Mouse (Mus musculus) liver, embryonic 15.5 days (tissue): ENCODE measurements around the gene Tmem229b. TPM values are rescaled to one million over a fixed set of nuclear protein-coding genes. Genes with fewer than 3 reads are reported as not detected.
"Not testable (repeated sequence)": the region's sequence is repeated elsewhere in the genome, so short reads cannot be mapped to it uniquely, and the experiment has no call there.

Experiments
- ATAC-seq: fragments of 200-750 bp; cut with Nextera tagmentation; 2 replicates; pipeline ENCODE4 v1.8.0; 2017; ENCODE audit warnings: moderate number of reproducible peaks, mild to moderate bottlenecking, moderate library complexity; ENCODE audit not compliant: insufficient read depth
- H3K27ac ChIP-seq: fragments of 300-500 bp; sonication (generic); replicated peaks from 2 replicates; pipeline ENCODE4 v1.5.1; 2015; ENCODE audit warnings: mild to moderate bottlenecking, inconsistent platforms
- H3K27me3 ChIP-seq: fragments of 300-500 bp; sonication (generic); 2 replicates; pipeline ENCODE4 v1.6.1; 2015; ENCODE audit warnings: mild to moderate bottlenecking, inconsistent platforms
- H3K36me3 ChIP-seq: fragments of 300-500 bp; sonication (generic); replicated peaks from 2 replicates; pipeline ENCODE4 v1.6.1; 2015; ENCODE audit warnings: moderate library complexity, mild to moderate bottlenecking, inconsistent platforms
- H3K4me1 ChIP-seq: fragments of 300-500 bp; sonication (generic); replicated peaks from 2 replicates; pipeline ENCODE4 v1.6.1; 2015; ENCODE audit warnings: inconsistent platforms
- H3K4me2 ChIP-seq: fragments of 300-500 bp; sonication (generic); 2 replicates; pipeline ENCODE4 v1.6.1; 2015; ENCODE audit warnings: moderate library complexity, mild to moderate bottlenecking, inconsistent platforms
- H3K4me3 ChIP-seq: fragments of 300-500 bp; sonication (generic); replicated peaks from 2 replicates; pipeline ENCODE4 v1.5.1; 2015; ENCODE audit warnings: mild to moderate bottlenecking, inconsistent platforms
- H3K9ac ChIP-seq: fragments of 300-500 bp; sonication (generic); 2 replicates; pipeline ENCODE4 v1.6.1; 2015; ENCODE audit warnings: moderate library complexity, mild to moderate bottlenecking, inconsistent platforms
- H3K9me3 ChIP-seq: fragments of 300-500 bp; sonication (generic); replicated peaks from 2 replicates; pipeline ENCODE4 v1.6.1; 2016; ENCODE audit warnings: inconsistent platforms
- WGBS: fragments of 180-500 bp; shearing (Covaris S2); methylation state at CpG from one replicate; pipeline ENCODE4 v1.1.7; 2015; ENCODE audit warnings: mixed read lengths; ENCODE audit not compliant: insufficient replicate concordance; 5-methylcytosine and 5-hydroxymethylcytosine counted together
- polyA plus RNA-seq: library from polyadenylated mRNA; unstranded; fragments of >200 nt; fragmentation: Nextera tagmentation; extraction: Ambion mirVana; gene quantifications from 2 replicates; pipeline ENCODE4 v1.2.1, GENCODE M21; 2015

Gene Tmem229b
- polyA plus RNA-seq, 1 experiment from 2014 or later, result 3.5 TPM

DNA sequence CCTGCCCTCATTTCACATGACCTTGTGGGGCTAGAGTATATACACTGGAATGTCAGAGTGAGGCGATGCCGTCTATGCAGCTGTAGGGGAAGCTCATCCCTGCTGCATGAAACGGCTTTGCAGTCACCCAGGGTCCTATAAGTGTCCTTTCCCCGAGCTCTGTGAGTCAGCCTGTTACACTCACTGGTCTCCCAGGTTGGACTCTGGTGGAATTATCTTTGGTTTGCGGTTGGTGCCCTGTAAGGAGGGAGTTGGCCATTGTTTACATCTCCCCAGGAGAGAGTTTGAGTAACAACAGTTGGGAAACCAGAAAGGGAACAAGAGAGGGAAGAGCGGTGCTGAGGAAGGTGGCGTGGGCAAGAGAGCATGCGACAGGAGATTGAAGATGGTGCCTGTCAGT, 32.3 kb upstream of the Tmem229b start:
- H3K27ac ChIP-seq, result no peak overlapping the region
- WGBS, result 51% methylated on average over 8 of the region's 8 CpGs
- H3K4me2 ChIP-seq, result no peak overlapping the region
- no peak overlapping the region for H3K9ac ChIP-seq
- peaks cover 7% of the 10 kb centered on the region; the same call in 1 of the 2 replicates for H3K4me1 ChIP-seq
- no peak overlapping the region for H3K4me3 ChIP-seq
- no peaks in the 10 kb centered on the region for H3K36me3 ChIP-seq
- no peaks in the 10 kb centered on the region for H3K27me3 ChIP-seq
- H3K9me3 ChIP-seq, result no peaks in the 10 kb centered on the region
- ATAC-seq, result no peak

DNA sequence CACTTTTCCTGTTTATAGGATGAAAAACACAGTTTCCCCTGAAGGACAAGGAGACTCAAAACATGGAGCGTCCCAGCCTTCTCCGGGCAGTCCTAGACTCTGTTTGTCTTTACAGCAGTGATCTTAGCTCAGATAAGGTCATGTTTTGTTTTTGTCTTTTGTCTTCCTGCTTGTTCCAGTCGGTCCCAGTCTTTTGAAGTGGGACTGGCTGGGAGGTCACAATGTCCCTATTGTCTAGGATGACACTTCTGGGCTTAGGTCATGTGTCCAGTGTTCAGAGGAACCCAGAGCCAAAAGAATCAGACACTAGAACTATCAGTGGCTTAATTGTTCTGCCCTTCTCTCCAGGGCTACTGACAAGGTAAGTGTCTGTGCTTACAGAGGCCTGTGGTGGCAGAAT, 27.9 kb upstream of the Tmem229b start:
- Histone ChIP-seq H3K9ac (no peak overlapping the region), H3K4me1 (no peaks in the 10 kb centered on the region), H3K27ac (no peak overlapping the region), H3K36me3 (no peaks in the 10 kb centered on the region), H3K4me2 (no peak overlapping the region), H3K27me3 (peaks cover 23% of the 10 kb centered on the region), H3K4me3 (no peak overlapping the region), H3K9me3 (no peaks in the 10 kb centered on the region)
- no peak for ATAC-seq
- WGBS, result 26% methylated on average over 3 of the region's 3 CpGs

DNA sequence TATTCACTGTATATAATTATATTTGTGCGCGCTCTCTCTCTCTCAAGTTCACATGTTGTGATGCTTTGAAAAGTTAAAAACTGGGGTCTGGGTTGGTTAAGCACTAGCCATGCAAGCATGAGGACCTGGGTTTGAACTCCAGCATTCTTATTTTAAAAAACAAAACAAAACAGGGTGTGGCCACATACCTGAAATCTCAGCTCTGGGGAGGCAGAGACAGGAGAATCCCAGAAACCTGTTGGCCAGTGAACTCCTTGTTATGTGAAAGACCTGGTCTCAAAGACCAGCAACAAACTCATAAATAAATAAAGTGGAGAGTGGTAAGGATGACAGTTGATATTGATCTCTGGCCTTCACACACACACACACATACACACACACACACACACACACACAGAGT, 26.9 kb upstream of the Tmem229b start:
- no peaks in the 10 kb centered on the region for H3K4me1 ChIP-seq
- no peak overlapping the region for H3K9ac ChIP-seq
- H3K4me3 ChIP-seq, result no peak overlapping the region
- no peaks in the 10 kb centered on the region for H3K9me3 ChIP-seq
- no peak overlapping the region for H3K27ac ChIP-seq
- no peak for ATAC-seq
- H3K27me3 ChIP-seq, result peaks cover 33% of the 10 kb centered on the region
- no peak overlapping the region for H3K4me2 ChIP-seq
- WGBS, result 88% methylated on average over 2 of the region's 2 CpGs
- H3K36me3 ChIP-seq, result no peaks in the 10 kb centered on the region

GRCm38 (mm10) chr12:79028911-79029861, 21.8 kb upstream of the Tmem229b start, which contains the start of gene Plekhh1:
Plekhh1 (plus strand) TSS chr12:79029163.
- peak; percentile 34; the same call in 1 of the 2 replicates for ATAC-seq
- Histone ChIP-seq H3K27me3 (peaks cover 60% of the 10 kb centered on the region), H3K27ac (no peak within 1 kb of the TSS)

DNA sequence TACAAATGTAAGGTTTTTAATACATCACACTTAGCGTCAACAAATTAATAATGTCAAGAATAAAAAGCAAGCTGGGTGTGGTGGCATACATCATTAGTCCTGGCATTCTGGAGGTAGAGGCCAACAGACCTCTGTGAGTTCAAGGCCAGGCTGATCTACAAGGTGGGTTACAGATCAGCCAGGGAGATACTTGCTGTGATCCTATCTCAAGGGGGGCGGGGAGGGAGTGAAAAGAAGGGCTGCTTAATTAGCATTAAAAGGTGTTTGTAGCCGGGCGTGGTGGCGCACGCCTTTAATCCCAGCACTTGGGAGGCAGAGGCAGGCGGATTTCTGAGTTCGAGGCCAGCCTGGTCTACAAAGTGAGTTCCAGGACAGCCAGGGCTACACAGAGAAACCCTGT, 20.1 kb upstream of the Tmem229b start:
- H3K4me3 ChIP-seq, H3K36me3 ChIP-seq, ATAC-seq, H3K4me1 ChIP-seq, H3K9ac ChIP-seq, H3K4me2 ChIP-seq, H3K27ac ChIP-seq, H3K9me3 ChIP-seq: not testable (repeated sequence)
- H3K27me3 ChIP-seq, result peaks cover 51% of the 10 kb centered on the region
- WGBS, result 80% methylated on average over 8 of the region's 8 CpGs

More at GRCm38 (mm10) chr12:79028911-79029861, 21.8 kb upstream of the Tmem229b start, which contains the start of gene Plekhh1:
- WGBS, result 2% methylated on average over 80 of the region's 80 CpGs
- Histone ChIP-seq H3K4me1 (no peaks in the 10 kb centered on the region), H3K36me3 (no peaks in the 10 kb centered on the region), H3K4me3 (peak within 1 kb of the TSS; percentile 61), H3K9ac (peak within 1 kb of the TSS; percentile 35; the same call in 1 of the 2 replicates), H3K4me2 (peak within 1 kb of the TSS; percentile 78), H3K9me3 (no peaks in the 10 kb centered on the region)

GRCm38 (mm10) chr12:79022882-79023281, 15.5 kb upstream of the Tmem229b start:
- ATAC-seq, result no peak
- H3K36me3 ChIP-seq, result no peaks in the 10 kb centered on the region
- H3K27ac ChIP-seq, result no peak overlapping the region
- no peak overlapping the region for H3K4me3 ChIP-seq
- H3K4me2 ChIP-seq, result no peak overlapping the region
- no peak overlapping the region for H3K9ac ChIP-seq
- no peaks in the 10 kb centered on the region; the same call in 1 of the 2 replicates for H3K4me1 ChIP-seq
- 8% methylated on average over 3 of the region's 3 CpGs for WGBS
- peaks cover 12% of the 10 kb centered on the region for H3K27me3 ChIP-seq
- no peaks in the 10 kb centered on the region for H3K9me3 ChIP-seq

DNA sequence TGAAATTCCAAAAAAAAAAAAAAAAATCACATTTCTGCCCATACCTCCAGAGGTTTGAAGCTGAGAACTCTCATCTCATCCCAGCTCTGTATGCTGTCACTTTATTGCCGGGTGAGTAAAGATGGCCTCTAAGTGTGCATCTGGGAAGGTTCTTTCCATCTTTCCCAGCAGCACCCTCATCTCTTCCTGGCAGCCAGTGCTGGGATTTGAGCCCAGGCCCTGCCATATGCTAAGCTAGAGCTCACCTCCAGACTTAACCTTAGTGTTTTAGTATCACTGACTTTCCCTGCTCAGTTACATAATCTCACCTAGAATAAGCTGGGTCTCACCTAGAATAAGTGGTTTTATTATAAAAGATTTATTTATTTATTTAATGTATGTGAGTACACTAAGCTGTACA, 14.5 kb upstream of the Tmem229b start:
- no peak overlapping the region for H3K27ac ChIP-seq
- no peaks in the 10 kb centered on the region; the same call in 1 of the 2 replicates for H3K4me1 ChIP-seq
- no peaks in the 10 kb centered on the region for H3K36me3 ChIP-seq
- WGBS, result 64% methylated on average over 1 of the region's 1 CpGs
- H3K9me3 ChIP-seq, result no peaks in the 10 kb centered on the region
- no peak overlapping the region for H3K4me2 ChIP-seq
- ATAC-seq, result no peak
- no peak overlapping the region for H3K4me3 ChIP-seq
- peaks cover 4% of the 10 kb centered on the region for H3K27me3 ChIP-seq
- H3K9ac ChIP-seq, result no peak overlapping the region

DNA sequence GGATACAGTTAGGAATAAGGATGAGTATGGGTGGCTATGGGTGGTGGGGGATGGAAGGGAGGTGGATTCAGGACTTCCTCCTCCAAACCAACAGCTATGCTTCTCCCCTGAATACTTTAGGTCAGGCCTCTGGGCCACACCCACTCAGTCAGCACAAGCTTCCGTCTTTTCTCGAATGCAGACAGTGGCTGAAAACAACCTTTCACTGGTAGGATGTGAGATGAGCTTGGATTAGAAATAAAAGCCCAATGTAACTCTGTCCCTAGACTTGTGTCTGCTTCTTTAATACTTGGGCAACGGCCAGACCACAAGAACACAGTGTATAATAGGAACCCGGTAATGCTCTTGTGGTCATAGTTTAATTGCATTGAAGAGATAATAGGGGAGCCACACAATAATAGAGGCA, 10.6 kb upstream of the Tmem229b start:
- no peak for ATAC-seq
- no peak overlapping the region for H3K4me3 ChIP-seq
- H3K36me3 ChIP-seq, result no peaks in the 10 kb centered on the region
- no peak overlapping the region for H3K9ac ChIP-seq
- no peaks in the 10 kb centered on the region for H3K9me3 ChIP-seq
- no peak overlapping the region for H3K27ac ChIP-seq
- H3K4me1 ChIP-seq, result no peaks in the 10 kb centered on the region; the same call in 1 of the 2 replicates
- 13% methylated on average over 4 of the region's 4 CpGs for WGBS
- H3K27me3 ChIP-seq, result no peaks in the 10 kb centered on the region
- no peak overlapping the region for H3K4me2 ChIP-seq

GRCm38 (mm10) chr12:79016109-79016508, 8.7 kb upstream of the Tmem229b start:
- Histone ChIP-seq H3K36me3 (no peaks in the 10 kb centered on the region), H3K9me3 (no peaks in the 10 kb centered on the region), H3K27me3 (no peaks in the 10 kb centered on the region), H3K9ac (no peak overlapping the region), H3K4me2 (no peak overlapping the region), H3K4me3 (no peak overlapping the region), H3K27ac (no peak overlapping the region), H3K4me1 (no peaks in the 10 kb centered on the region; the same call in 1 of the 2 replicates)
- WGBS, result 62% methylated on average over 5 of the region's 5 CpGs
- no peak for ATAC-seq

GRCm38 (mm10) chr12:79010569-79010968, 3.1 kb upstream of the Tmem229b start:
- peaks cover 12% of the 10 kb centered on the region for H3K4me1 ChIP-seq
- H3K4me3 ChIP-seq, result no peak overlapping the region
- H3K36me3 ChIP-seq, result no peaks in the 10 kb centered on the region
- H3K9ac ChIP-seq, result no peak overlapping the region
- no peak overlapping the region for H3K27ac ChIP-seq
- no peak for ATAC-seq
- H3K9me3 ChIP-seq, result no peaks in the 10 kb centered on the region
- 38% methylated on average over 3 of the region's 3 CpGs for WGBS
- H3K4me2 ChIP-seq, result no peak overlapping the region
- H3K27me3 ChIP-seq, result peaks cover 30% of the 10 kb centered on the region

DNA sequence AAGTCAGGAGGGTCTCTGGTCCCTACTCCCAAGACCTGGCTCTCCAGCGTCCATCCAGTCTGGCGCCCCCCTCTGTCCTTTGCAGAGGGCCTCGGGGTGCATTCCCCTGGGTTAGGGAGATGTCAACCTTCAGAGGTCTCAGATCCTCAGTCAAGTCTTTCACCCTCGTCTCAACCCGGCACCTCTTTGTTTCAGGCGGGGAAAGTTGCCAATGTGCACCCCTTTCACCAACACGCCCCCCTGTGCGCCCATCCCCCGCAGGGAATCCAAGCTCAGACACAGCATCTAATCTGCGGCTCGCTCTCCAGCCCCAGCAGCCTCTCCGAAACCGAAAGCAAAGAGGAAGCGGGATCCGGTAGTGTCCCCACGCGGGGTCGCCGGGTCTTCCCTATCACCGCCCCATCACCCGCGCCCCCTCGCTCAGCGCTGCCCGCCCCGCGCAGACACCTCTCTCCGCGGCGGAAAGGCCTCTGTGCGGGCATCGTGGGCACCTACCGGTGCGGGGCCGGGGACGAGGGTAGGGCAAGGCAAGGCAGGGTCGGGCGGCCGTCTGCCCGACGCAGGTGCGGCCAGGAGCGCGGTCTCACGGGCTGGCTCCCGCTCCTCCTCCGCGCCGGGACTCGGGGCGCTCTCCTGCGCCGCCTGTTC, 825 bp downstream of the Tmem229b start:
- Histone ChIP-seq H3K27ac (no peak overlapping the region), H3K4me1 (peaks cover 18% of the 10 kb centered on the region), H3K4me2 (peak overlapping the region; percentile 86), H3K27me3 (peaks cover 44% of the 10 kb centered on the region), H3K9me3 (no peaks in the 10 kb centered on the region), H3K4me3 (peak overlapping the region; percentile 73), H3K9ac (peak overlapping the region; percentile 54), H3K36me3 (no peaks in the 10 kb centered on the region)
- under 1% methylated on average over 53 of the region's 53 CpGs for WGBS
- 0 out of 2 replicates have a peak, but pooled peaks have one; percentile 23 for ATAC-seq
